Mouse (Mus musculus) ES-E14 (cell line): Measurements from ENCODE around the gene Cd70. TPM values are rescaled to one million over a fixed set of nuclear protein-coding genes. Genes with fewer than 3 reads are reported as not detected.
A peak's percentile ranks its signal among the peaks of the same experiment; 100 is the strongest.

Source experiments
- DNase-seq: peaks from one replicate; pipeline ENCODE4 v3.0.0-alpha.2; 2013; ENCODE audit warnings: low read depth, low spot score
- H3K27ac ChIP-seq: 2 replicates; pipeline ENCODE4 v1.5.1; 2012; ENCODE audit warnings: low read depth, mild to moderate bottlenecking, low read length, moderate library complexity, mixed read lengths; ENCODE audit not compliant: poor library complexity, insufficient read depth, severe bottlenecking
- H3K36me3 ChIP-seq: 2 replicates; pipeline ENCODE4 v1.6.1; 2012; ENCODE audit warnings: mild to moderate bottlenecking, low read length, moderate library complexity, mixed read lengths; ENCODE audit not compliant: control insufficient read depth, poor library complexity, insufficient read depth, severe bottlenecking
- H3K4me1 ChIP-seq, 2 experiments: fragments of 150-350 bp in 1 of 2; sonication (generic) in 1 of 2; 2 replicates each; pipeline ENCODE4 v1.6.1; 2012; ENCODE audit warnings: low read length in 2 of 2, mild to moderate bottlenecking in 1 of 2, mixed read lengths in 1 of 2; ENCODE audit not compliant: control insufficient read depth in 2 of 2, insufficient read depth in 2 of 2, poor library complexity in 1 of 2
- H3K4me3 ChIP-seq, 2 experiments: fragments of 150-350 bp in 1 of 2; sonication (generic) in 1 of 2; 2 replicates each; pipeline ENCODE4 v1.5.1; 2012; ENCODE audit warnings: low read length in 2 of 2, low read depth in 1 of 2, mild to moderate bottlenecking in 1 of 2, mixed read lengths in 1 of 2; ENCODE audit not compliant: insufficient read depth in 1 of 2, poor library complexity in 1 of 2, severe bottlenecking in 1 of 2
- H3K9ac ChIP-seq: 2 replicates; pipeline ENCODE4 v1.6.1; 2012; ENCODE audit warnings: low read depth, mild to moderate bottlenecking, low read length, mixed read lengths; ENCODE audit not compliant: poor library complexity, insufficient read depth, severe bottlenecking
- H3K9me3 ChIP-seq: fragments of 150-350 bp; sonication (generic); 2 replicates; pipeline ENCODE4 v1.6.1; 2012; ENCODE audit warnings: low read depth, mild to moderate bottlenecking, low read length; ENCODE audit not compliant: control insufficient read depth, insufficient read depth
- CHD2 ChIP-seq: IDR thresholded peaks from 2 replicates; pipeline ENCODE4 v1.6.1; 2014; ENCODE audit warnings: mild to moderate bottlenecking, low read depth, low read length, inconsistent platforms
- HCFC1 ChIP-seq: IDR thresholded peaks from 2 replicates; pipeline ENCODE4 v1.6.1; 2012; ENCODE audit warnings: low read length, inconsistent platforms, borderline replicate concordance; ENCODE audit not compliant: insufficient read depth
- MAFK ChIP-seq: IDR thresholded peaks from 2 replicates; pipeline ENCODE4 v1.6.1; 2014; ENCODE audit warnings: mild to moderate bottlenecking, low read depth, low read length, inconsistent platforms; ENCODE audit not compliant: insufficient read depth
- ZC3H11A ChIP-seq: IDR thresholded peaks from 2 replicates; pipeline ENCODE4 v1.6.1; 2012; ENCODE audit warnings: low read depth, mild to moderate bottlenecking, inconsistent platforms, low read length, borderline replicate concordance
- ZNF384 ChIP-seq: IDR thresholded peaks from 2 replicates; pipeline ENCODE4 v1.6.1; 2012; ENCODE audit warnings: low read depth, low read length, inconsistent platforms
- in situ Hi-C, 2 experiments: fragments of 600-800 bp; cut with MboI; formaldehyde crosslinking; loops; one replicate each; pipeline ENCODE4 v1.15.1; 2025; ENCODE audit warnings: low sequenced_read_pairs in 2 of 2, inconsistent platforms in 1 of 2; ENCODE audit not compliant: unreplicated experiment in 2 of 2
- total RNA-seq: library from RNA; depleted of rRNA; stranded (reverse); fragments of 300-350 nt; gene quantifications from 2 replicates; pipeline ENCODE4 v1.2.3, GENCODE M21; 2012

Cd70 gene
- total RNA-seq, 1 experiment = 1.2 TPM

GRCm38 (mm10) chr17:57173351-57173750 lies 23.8 kb upstream of the Cd70 start:
- no peak for DNase-seq
- Histone ChIP-seq H3K27ac (no peak overlapping the region), H3K9me3 (no peaks in the 10 kb centered on the region), H3K4me1 (peaks cover 0 to 2% of the 10 kb centered on the region in 2 experiments; a peak in 1 of 4 replicates), H3K36me3 (no peaks in the 10 kb centered on the region), H3K4me3 (no peak overlapping the region), H3K9ac (no peak overlapping the region)
- in situ Hi-C loops = no loop called here
- TF ChIP-seq ZC3H11A (no peak), MAFK (no peak), ZNF384 (no peak), HCFC1 (no peak)

- TF ChIP-seq ZC3H11A = no peak
- no peak for TF ChIP-seq MAFK
- no peak for TF ChIP-seq HCFC1
- TF ChIP-seq ZNF384 = no peak
- no peak for TF ChIP-seq CHD2
- Histone ChIP-seq H3K4me1 (peaks cover 0 to 2% of the 10 kb centered on the region in 2 experiments; a peak in 1 of 4 replicates), H3K27ac (no peak overlapping the region), H3K9me3 (no peaks in the 10 kb centered on the region), H3K36me3 (no peaks in the 10 kb centered on the region), H3K4me3 (no peak overlapping the region), H3K9ac (no peak overlapping the region)
- in situ Hi-C loops = no loop called here
- DNase-seq = no peak
Measured at GRCm38 (mm10) chr17:57172378-57172777, 22.8 kb upstream of the Cd70 start.

- no peak overlapping the region for H3K9ac ChIP-seq
- peaks cover 0 to 6% of the 10 kb centered on the region in 2 experiments; a peak in 1 of 4 replicates for H3K4me1 ChIP-seq
- no peaks in the 10 kb centered on the region for H3K36me3 ChIP-seq
- no peak overlapping the region for H3K27ac ChIP-seq
- H3K9me3 ChIP-seq = no peaks in the 10 kb centered on the region
- H3K4me3 ChIP-seq = no peak overlapping the region
- TF ChIP-seq MAFK = no peak
- no peak for TF ChIP-seq HCFC1
- no peak for TF ChIP-seq CHD2
- TF ChIP-seq ZC3H11A = no peak
- no peak for TF ChIP-seq ZNF384
- in situ Hi-C loops = no loop called here
- peak; percentile 29 for DNase-seq
Measured at GRCm38 (mm10) chr17:57170616-57171260, 21.2 kb upstream of the Cd70 start.

GRCm38 (mm10) chr17:57166800-57167791 lies 17.5 kb upstream of the Cd70 start:
- no peak overlapping the region for H3K27ac ChIP-seq
- no peaks in the 10 kb centered on the region for H3K36me3 ChIP-seq
- peak; percentile 88 for TF ChIP-seq ZC3H11A
- no peak for TF ChIP-seq CHD2
- TF ChIP-seq MAFK = no peak
- H3K4me3 ChIP-seq = no peak overlapping the region
- in situ Hi-C loops = no loop called here
- H3K9ac ChIP-seq = no peak overlapping the region
- H3K4me1 ChIP-seq = peaks cover 0 to 6% of the 10 kb centered on the region in 2 experiments; a peak in 1 of 4 replicates
- peak; percentile 80 for DNase-seq
- no peaks in the 10 kb centered on the region for H3K9me3 ChIP-seq
